In the genomic region with DNA sequence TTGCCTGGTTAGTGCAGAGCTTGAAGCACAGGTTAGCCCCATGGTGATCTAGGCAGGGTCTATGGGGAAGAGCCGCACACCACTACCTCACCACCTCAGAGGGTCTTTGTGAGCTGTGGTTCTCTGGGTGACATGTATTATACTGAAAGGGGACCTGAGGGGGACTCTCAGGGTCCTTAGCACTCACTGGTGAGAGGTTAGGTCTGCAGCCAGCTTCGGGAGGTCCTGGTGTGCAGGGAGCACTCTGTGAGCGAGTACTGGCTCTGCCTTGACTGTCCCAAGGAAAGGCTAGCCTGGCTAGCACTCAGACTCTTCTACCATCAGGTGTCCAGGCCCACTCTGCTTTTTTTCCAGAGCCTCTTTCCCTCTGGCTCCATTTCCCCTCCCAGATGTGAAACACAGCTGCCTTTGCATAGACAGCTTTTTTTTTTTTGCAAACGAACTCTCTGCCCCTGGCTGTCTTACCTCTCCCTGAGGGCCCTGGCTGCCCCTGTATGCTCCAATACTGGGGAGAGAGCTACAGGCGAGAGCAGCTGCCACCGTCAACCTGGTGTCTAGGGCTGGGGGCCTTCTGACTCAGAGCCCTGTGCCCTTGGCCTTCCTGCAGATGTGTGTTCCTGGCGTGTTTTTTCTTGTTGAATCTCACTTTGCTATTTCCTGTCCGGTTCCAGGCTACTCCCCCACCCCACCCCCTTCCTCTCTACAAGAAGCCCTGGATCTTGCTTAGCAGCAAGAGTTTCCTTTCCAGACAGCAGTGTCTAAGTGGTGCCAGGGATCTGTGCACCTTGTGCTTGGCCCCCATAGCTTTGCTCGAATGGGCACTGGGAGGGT, we compare ENCODE assay signal across 8 mouse cellular contexts. TPM values are rescaled to one million over a fixed set of nuclear protein-coding genes. Genes with fewer than 3 reads are reported as not detected.
DNase-seq lines count a peak whose midpoint lies in the region; TF ChIP-seq lines count a peak whose summit lies in the region.

No protein-coding gene starts in this region.

- H3K79me2 ChIP-seq in heart, adult 2 months (replicated peaks; ENCODE audit: control insufficient read depth, insufficient read depth, low read length): peaks cover 8% of the 10 kb centered on the region

- TF ChIP-seq POLR2A in heart, adult 2 months (IDR thresholded peaks at IDR 0.05; ENCODE audit: insufficient read depth, low read depth, low read length): no peak; the same call in 1 of the 2 replicates

- H3K36me3 ChIP-seq in heart, adult 2 months (ENCODE audit: control insufficient read depth, insufficient read depth, low read length): peaks cover 12% of the 10 kb centered on the region

- H3K4me3 ChIP-seq in heart, adult 2 months: peak overlapping the region; percentile 9

- TF ChIP-seq CTCF in heart, adult 2 months (IDR thresholded peaks at IDR 0.05): no peak

- intact Hi-C loops in heart, adult 2 months (cut with DNase I): loop anchor here (1.0 kb wide), 3 partner anchors 9 to 33 kb away; no protein-coding TSS in a partner anchor

- TF ChIP-seq EP300 in heart, adult 2 months (IDR thresholded peaks at IDR 0.05; ENCODE audit: insufficient read depth, low read depth, low read length): peak; percentile 95

- peaks cover 74% of the 10 kb centered on the region for H3K4me1 ChIP-seq in heart, adult 2 months (ENCODE audit: control insufficient read depth, insufficient read depth, low read length)

- peak overlapping the region; percentile 84 for H3K27ac ChIP-seq in heart, adult 2 months

- DNase-seq in thymus, postnatal 0 days (ENCODE audit: low spot score): peak; percentile 43
- no peak for DNase-seq in thymus, postnatal 4 days
- peak; percentile 71 to 80 for DNase-seq in heart, adult 2 months
- peak; percentile 37 for DNase-seq in kidney, adult 18-20 months
- DNase-seq in lung, postnatal 36 days: peak; percentile 52
- DNase-seq in right cerebral cortex, postnatal 4 days: no peak
- no peak for DNase-seq in layer of hippocampus, adult 9-11 months
- no peak for DNase-seq in thymus, adult 18-20 months

- H3K9ac ChIP-seq in heart, adult 2 months (ENCODE audit: low read depth, low read length): peak overlapping the region; percentile 39

- WGBS in heart, adult 2 months: 25% methylated on average over 9 of the region's 9 CpGs

- no peaks in the 10 kb centered on the region for H3K27me3 ChIP-seq in heart, adult 2 months (ENCODE audit: control insufficient read depth, insufficient read depth, low read length)

RNA-seq across cellular contexts. Expression of a gene that starts 29.5 kb away (rescaled TPM):
- polyA plus RNA-seq in thymus, postnatal 0 days (2015; fragmentation: Nextera tagmentation; extraction: Ambion mirVana): 4.0 and 4.1 TPM in 2 replicates
- 100 to 1,000 TPM; 174 to 190 TPM for total RNA-seq in heart, adult 2 months (2021)
- polyA plus RNA-seq in heart, adult 2 months (2012; rRNA removed): 86.7 and 114 TPM in 2 replicates

RNA-seq across cellular contexts. Expression of a gene that starts 45.0 kb away (rescaled TPM):
- polyA plus RNA-seq in thymus, postnatal 0 days (2015; fragmentation: Nextera tagmentation; extraction: Ambion mirVana): not detected in 2 replicates
- total RNA-seq in heart, adult 2 months (2021): not detected
- 0.38 and 0.57 TPM in 2 replicates for polyA plus RNA-seq in heart, adult 2 months (2012; rRNA removed)

Comparison
In these comparisons a context has a peak if more than half of its experiments do, and no peak if none do; other contexts are left out.
1. DNase-seq: peak in thymus, postnatal 0 days (single experiment), heart, adult 2 months (2 of 2), kidney, adult 18-20 months (single experiment) and lung, postnatal 36 days (single experiment); none in thymus, postnatal 4 days (single experiment), right cerebral cortex, postnatal 4 days (single experiment), layer of hippocampus, adult 9-11 months (single experiment) and thymus, adult 18-20 months (0 of 2).
2. RNA of a gene that starts 29.5 kb away (polyA plus RNA-seq): 86.7 to 114 TPM in heart, adult 2 months; 4.0 to 4.1 TPM in thymus, postnatal 0 days; every median in the first group is over 10 times any median in the second.